Mouse (Mus musculus) layer of hippocampus, adult 8-10 months (tissue): ENCODE measurements around the gene Arfrp1. TPM values are rescaled to one million over a fixed set of nuclear protein-coding genes. Genes with fewer than 3 reads are reported as not detected.

Experiments
- total RNA-seq, 4 experiments: library from RNA; stranded (reverse); gene quantifications; 2 replicates each; pipeline ENCODE4 v1.2.4; 2022

Gene Arfrp1
- total RNA-seq, 4 experiments from 2014 or later = 43.4 to 54.5 (median 50.7) TPM

Other genes with a start within 250 kb of the Arfrp1 start
- 100 to 1,000 TPM; 264 to 350 (median 303) TPM for gene Kcnq2, start 230.1 kb downstream of the Arfrp1 start, total RNA-seq
- gene Eef1a2, start 208.4 kb downstream of the Arfrp1 start, total RNA-seq = 1,000 to 10,000 TPM in 3 of 4 experiments, 100 to 1,000 TPM in 1; 995 to 1,073 (median 1,037) TPM
- 10 to 100 TPM; 70.7 to 91.8 (median 77.8) TPM for gene Ppdpf, start 178.2 kb downstream of the Arfrp1 start, total RNA-seq
- gene Ptk6, start 162.6 kb downstream of the Arfrp1 start, total RNA-seq = not detected
- gene Srms, start 152.2 kb downstream of the Arfrp1 start, total RNA-seq = under 1 TPM in 3 of 4 experiments, not detected in 1; 0.24 to 0.34 (median 0.31) TPM
- not detected for gene Fndc11, start 145.4 kb downstream of the Arfrp1 start, total RNA-seq
- gene Helz2, start 123.4 kb downstream of the Arfrp1 start, total RNA-seq = 1 to 10 TPM; 2.6 to 3.6 (median 2.9) TPM
- gene Gmeb2, start 77.4 kb downstream of the Arfrp1 start, total RNA-seq = 10 to 100 TPM; 17.1 to 22.9 (median 20.9) TPM
- gene Stmn3, start 50.9 kb downstream of the Arfrp1 start, total RNA-seq = 100 to 1,000 TPM; 530 to 604 (median 573) TPM
- 10 to 100 TPM; 26.1 to 41.3 (median 37.1) TPM for gene Rtel1, start 45.7 kb downstream of the Arfrp1 start, total RNA-seq
- gene Zgpat, start 476 bp downstream of the Arfrp1 start, total RNA-seq = 10 to 100 TPM; 69.8 to 88.2 (median 76.7) TPM
- 10 to 100 TPM; 31.4 to 58.3 (median 42.7) TPM for gene Lime1, start 14.7 kb upstream of the Arfrp1 start, total RNA-seq
- gene Zbtb46, start 94.0 kb upstream of the Arfrp1 start, total RNA-seq = 10 to 100 TPM in 1 of 4 experiments, 1 to 10 TPM in 3; 7.9 to 10.4 (median 9.3) TPM
- gene Abhd16b, start 127.8 kb upstream of the Arfrp1 start, total RNA-seq = not detected
- 10 to 100 TPM; 66.3 to 83.4 (median 80.6) TPM for gene Tpd52l2, start 131.7 kb upstream of the Arfrp1 start, total RNA-seq
- gene Dnajc5, start 155.1 kb upstream of the Arfrp1 start, total RNA-seq = 100 to 1,000 TPM; 243 to 289 (median 265) TPM
- 10 to 100 TPM; 69.9 to 90.4 (median 73.4) TPM for gene Uckl1, start 219.5 kb upstream of the Arfrp1 start, total RNA-seq
- gene Prpf6, start 226.5 kb upstream of the Arfrp1 start, total RNA-seq = 10 to 100 TPM; 59.5 to 63.3 (median 59.8) TPM
- gene Zfp512b, start 227.4 kb upstream of the Arfrp1 start, total RNA-seq = 100 to 1,000 TPM in 1 of 4 experiments, 10 to 100 TPM in 3; 89.3 to 104 (median 93.8) TPM
- 10 to 100 TPM; 14.1 to 17.8 (median 16.2) TPM for gene Samd10, start 233.8 kb upstream of the Arfrp1 start, total RNA-seq